Mouse (Mus musculus): ENCODE results near the gene Fam53b. TPM values are rescaled to one million over a fixed set of nuclear protein-coding genes. Genes with fewer than 3 reads are reported as not detected.

Fam53b gene
- 10 to 100 TPM; 69.8 to 69.9 TPM for total RNA-seq (2023)

DNA sequence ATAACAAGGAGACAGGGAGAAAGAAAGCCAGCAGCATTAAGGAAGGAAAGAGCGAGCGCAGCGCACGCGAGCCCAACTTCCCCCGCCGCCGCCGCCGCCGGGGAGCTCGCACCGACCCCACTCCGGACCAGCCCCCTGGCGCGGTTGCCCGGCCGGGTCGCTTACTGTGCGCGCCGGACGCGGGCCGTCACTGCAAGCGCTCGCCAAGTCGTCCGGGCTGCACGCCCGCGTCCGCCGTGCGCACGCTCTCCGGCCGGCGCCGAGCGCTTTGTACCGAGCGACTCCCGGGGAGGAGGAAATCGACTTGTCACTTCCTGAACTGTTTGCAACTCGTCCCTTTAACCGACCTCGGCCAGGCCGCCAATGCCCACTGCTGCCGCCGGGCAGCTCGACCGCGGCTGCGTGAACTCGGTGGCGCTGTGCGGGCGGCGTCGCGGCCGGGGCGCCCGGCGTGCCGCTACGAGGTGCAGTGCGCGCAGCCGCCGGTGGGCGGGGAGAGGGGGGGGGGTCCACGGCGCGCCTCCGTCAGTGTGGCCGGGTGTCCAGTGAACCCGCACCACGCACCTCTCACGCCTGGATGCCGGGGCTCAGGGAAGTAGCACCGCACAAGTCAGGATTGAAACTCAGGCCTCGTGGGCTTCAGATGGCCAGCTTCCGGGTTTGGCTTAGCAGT, at the start of gene Fam53b:
Fam53b (minus strand) TSS at position 471 of the 673 bp plus-strand sequence.

DNA sequence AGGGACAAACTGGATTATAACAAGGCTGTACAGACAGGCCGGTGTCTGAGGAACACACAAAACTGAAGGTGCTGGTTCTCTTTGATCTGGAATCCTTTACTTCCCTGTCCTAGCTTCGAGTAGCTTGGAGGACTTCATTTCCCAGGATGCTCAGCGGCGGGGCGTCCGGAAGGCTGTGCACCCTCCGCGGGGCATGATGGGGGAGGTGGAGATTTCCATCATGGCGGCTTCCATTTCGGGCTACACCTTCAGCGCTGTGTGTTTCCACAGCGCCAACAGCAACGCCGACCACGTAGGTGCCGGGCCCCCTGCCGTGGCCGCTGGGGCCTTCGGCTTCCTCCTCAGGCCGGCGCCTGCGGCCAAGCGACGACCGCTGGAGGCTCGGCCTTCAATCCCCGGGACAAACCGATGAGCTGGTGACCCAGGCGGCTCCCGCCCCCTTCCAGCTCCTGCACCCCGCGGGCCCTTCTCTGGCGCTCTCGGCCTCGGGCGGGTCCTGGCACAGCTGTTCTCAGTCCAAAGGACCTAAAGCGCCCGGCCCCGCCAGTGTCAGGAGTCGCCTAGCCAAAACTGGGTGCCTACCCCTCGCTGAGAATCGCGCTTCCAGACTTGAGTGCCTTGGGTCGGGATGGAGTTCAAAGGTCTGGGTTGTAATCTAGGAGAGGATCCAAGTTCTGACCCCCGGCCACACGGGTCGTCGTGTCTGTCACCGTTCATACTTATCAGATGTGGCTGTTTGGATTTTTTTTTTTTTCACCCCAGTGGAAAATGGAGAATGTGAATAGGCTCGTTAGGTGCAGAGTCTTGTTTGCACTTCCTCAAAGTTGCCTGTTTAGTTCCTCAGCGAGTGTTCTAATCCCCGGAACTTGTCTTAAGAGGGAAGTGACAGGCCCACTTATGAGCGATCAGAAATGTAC, 45.6 kb upstream of the Fam53b start, which contains the start of gene Abraxas2:
Abraxas2 (plus strand) TSS at position 184 of the 917 bp plus-strand sequence.

DNA sequence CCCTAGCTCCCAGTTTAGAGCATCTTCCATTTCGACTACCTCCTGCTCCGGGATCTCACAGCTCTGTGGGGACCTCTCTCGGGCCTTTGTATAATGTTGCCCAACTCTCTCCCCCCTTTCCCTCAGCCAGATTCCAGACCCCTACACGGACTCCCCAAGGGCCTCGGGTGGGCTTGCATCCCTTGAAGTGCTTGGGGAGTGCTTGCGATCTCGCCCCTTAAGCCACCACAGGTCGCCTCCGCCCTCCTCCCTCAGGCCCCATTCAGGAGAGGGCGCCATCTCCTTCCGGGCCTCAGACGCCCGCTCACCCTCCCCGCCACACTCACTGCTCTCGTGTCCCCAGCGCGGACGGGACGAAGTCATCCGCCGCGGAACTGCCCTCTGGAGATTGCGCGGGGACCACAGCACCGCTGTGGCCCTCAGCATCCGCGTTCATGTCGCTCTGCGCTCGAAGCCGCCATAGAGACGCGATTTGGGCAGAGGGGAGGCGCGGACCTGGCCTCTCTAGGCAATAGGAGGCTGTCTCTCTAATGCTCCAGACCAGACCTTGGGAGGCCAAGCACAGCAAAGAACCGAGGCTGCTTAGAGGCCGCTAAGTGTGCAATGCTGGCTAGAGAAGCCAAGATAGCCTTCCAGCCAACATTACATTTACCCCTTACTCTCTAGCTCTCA, 38.6 kb upstream of the Fam53b start, which contains the start of gene Eef1akmt2:
Eef1akmt2 (minus strand) TSS at position 501 of the 672 bp plus-strand sequence.

Other genes with a start within 250 kb of the Fam53b start
- 10 to 100 TPM; 82.9 to 85.6 TPM for gene Oat, start 237.5 kb downstream of the Fam53b start, total RNA-seq (2023)
- gene Nkx1-2, start 214.2 kb downstream of the Fam53b start, total RNA-seq (2023) = not detected
- gene Lhpp, start 203.2 kb downstream of the Fam53b start, total RNA-seq (2023) = 1 to 10 TPM; 2.4 to 4.4 TPM
- 10 to 100 TPM; 27.3 to 33.2 TPM for gene Eef1akmt2, start 38.8 kb upstream of the Fam53b start, total RNA-seq (2023)
- gene Abraxas2, start 45.3 kb upstream of the Fam53b start, total RNA-seq (2023) = 10 to 100 TPM; 48.1 to 53.6 TPM
- gene Zranb1, start 117.3 kb upstream of the Fam53b start, total RNA-seq (2023) = 10 to 100 TPM; 35.9 to 42.1 TPM